Mouse (Mus musculus) retina, postnatal 7 days (tissue): ENCODE results near the gene Xrcc1.

Experiments
- DNase-seq: peaks from one replicate; pipeline ENCODE4 v3.0.0-alpha.2; 2012; ENCODE audit warnings: low read depth, low spot score

The Xrcc1 gene

GRCm38 (mm10) chr7:24528861-24529260, 17.2 kb upstream of the Xrcc1 start:
- no peak for DNase-seq

DNA sequence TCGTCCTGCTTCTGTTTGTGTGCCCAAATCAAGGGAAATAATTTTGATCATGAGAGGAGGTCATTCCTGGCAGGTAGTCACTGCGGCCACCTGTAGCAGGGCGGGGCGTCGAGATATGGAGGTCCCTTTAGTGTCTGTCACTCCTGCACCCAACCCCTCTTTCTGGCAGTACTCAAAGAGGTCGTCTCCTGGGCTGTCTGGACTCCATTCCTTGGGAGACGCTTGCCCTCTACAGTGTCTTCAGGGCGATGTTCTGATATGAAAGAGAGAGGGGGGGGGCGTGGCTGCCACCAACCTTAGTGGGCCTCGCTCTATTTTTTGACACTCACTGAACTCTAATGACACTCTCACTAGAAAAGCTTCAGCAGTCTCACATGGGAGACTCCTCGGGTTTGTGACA, 16.5 kb upstream of the Xrcc1 start:
- no peak for DNase-seq

GRCm38 (mm10) chr7:24530062-24530931, 15.8 kb upstream of the Xrcc1 start, which contains the start of gene Irgq:
Irgq (plus strand) TSS chr7:24530689.
- DNase-seq = peak; percentile 100

- DNase-seq = no peak
These were observed 14.7 kb upstream of the Xrcc1 start for GRCm38 (mm10) chr7:24531211-24531971.

DNA sequence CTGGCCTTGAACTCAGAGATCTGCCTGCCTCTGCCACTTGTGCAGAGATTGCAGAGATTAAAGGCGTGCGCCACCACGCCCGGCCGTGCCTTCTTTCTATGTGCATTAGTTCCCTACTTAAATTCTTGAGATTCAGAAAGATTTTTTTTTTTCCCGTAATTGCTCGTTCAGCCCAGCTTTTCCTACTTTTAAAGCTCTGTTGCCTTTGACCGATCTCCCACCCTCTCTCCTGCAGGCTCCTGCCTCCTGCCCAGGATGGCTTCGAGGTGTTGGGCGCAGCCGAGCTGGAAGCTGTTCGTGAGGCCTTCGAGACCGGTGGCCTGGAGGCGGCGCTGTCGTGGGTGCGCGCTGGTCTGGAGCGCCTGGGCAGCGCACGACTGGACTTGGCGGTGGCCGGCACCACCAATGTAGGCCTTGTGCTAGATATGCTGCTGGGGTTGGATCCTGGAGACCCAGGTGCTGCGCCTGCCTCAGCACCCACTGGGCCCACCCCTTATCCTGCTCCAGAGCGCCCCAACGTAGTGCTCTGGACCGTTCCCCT, 13.0 kb upstream of the Xrcc1 start:
- DNase-seq = no peak

DNA sequence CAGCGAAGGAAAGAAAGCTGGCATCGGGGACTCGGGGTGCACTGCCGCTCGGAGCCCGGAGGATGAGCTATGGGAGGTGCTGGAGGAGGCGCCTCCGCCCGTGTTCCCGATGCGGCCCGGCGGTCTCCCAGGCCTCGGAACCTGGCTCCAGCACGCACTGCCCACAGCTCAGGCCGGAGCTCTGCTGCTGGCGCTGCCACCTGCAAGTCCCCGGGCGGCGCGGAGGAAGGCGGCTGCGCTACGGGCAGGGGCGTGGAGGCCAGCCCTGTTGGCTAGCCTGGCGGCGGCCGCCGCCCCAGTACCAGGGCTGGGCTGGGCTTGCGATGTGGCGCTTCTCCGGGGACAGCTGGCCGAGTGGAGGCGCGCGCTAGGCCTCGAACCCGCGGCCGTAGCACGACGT, 12.3 kb upstream of the Xrcc1 start:
- DNase-seq = no peak

DNA sequence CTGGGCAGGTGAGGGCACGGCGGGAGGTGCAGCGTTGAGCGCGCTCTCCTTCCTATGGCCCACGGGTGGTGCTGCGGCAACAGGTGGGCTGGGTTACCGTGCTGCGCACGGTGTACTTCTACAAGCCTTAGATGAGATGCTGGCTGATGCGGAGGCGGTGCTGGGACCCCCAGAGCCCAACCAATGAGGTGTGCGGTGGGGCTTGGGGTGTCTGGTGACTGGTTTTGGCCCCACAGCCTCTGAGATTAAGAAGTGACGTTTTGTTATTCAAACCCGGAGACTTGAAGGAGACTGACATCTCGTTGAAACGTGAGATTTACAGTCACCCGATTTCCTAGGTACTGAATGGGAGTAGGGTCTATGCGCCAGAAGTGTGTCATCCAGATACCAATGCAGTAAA, 11.8 kb upstream of the Xrcc1 start:
- no peak for DNase-seq

GRCm38 (mm10) chr7:24537081-24537480, 9.0 kb upstream of the Xrcc1 start:
- DNase-seq = no peak

DNA sequence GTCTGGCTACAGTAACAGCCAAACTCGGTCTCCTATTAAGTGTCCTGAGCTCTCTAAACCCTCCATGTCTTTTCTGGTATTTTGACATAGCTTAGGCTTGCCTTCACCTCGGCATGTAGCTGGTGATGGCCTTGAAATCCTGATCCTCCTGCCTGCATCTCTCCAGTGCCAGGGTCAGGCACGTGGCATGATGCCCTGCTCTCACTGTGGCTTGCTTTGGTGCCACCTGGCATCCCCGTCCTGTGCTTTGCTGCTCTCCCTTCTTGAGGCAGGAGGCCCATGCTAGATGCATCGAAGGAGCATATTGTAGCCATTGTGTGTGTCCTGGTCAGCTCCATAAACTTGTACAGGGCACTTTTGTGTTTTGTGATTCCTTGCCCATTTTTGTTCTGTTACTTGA, 8.5 kb upstream of the Xrcc1 start:
- no peak for DNase-seq

GRCm38 (mm10) chr7:24538154-24538553, 7.9 kb upstream of the Xrcc1 start:
- no peak for DNase-seq

- no peak for DNase-seq
These were observed 7.4 kb upstream of the Xrcc1 start for GRCm38 (mm10) chr7:24538701-24539100.

DNA sequence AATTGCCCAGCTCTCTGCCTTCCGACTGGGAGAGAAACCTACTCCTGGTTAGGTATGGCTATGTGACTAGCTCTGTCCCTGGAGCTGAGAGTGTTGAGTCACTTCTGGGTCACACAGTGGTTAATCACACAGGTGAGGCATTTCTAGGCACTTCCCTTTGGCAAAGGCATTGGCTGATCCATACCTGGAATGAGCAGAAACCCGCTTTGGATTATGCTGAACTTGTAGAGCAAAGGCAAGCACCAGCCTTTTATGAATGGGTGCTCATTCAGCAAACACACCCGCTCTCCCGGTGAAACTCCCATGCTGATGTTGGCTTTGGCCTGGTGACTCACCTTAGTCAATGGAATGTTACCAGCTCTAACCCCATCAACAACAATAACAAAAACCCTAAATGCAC, 6.4 kb upstream of the Xrcc1 start:
- no peak for DNase-seq

- DNase-seq = no peak
These were observed 1.6 kb upstream of the Xrcc1 start for GRCm38 (mm10) chr7:24544506-24544905.

DNA sequence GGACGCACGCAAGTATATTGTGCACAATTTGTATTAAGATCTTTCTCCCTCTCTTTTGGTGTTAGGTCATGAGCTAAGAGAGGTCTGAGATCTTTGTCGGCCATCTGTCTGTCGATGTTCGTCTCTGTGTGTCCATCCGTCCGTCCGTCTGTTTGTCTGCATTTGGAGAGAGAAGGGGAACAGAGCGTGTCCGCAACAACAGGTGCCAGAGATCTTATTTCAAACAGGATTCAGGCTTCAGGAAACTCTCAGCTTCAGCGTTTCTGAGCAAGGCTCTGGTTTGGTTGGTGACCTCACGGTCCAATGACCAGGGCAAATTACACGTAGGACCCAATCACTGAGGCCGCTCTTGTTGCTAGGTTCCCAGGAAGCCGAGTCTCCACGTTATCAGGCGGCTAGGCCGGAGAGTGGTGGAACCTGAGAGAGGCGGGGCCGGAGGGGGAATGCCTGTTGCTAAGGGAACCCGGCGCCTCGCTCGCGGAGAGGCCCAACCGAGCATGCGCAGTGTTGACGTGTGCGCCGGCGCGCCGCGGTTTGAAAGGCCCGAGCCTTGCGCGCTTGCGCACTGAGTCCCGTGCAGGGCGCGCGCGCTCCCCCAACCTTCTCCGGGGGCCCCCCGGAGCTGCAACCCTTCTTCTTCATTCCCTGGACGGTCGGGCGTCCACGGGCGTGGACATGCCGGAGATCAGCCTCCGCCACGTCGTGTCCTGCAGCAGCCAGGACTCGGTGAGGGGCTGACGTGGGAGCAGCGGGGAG, 723 bp downstream of the Xrcc1 start:
- peak; percentile 99 for DNase-seq

- DNase-seq = no peak
These were observed 1.5 kb downstream of the Xrcc1 start for GRCm38 (mm10) chr7:24547534-24548036.

DNA sequence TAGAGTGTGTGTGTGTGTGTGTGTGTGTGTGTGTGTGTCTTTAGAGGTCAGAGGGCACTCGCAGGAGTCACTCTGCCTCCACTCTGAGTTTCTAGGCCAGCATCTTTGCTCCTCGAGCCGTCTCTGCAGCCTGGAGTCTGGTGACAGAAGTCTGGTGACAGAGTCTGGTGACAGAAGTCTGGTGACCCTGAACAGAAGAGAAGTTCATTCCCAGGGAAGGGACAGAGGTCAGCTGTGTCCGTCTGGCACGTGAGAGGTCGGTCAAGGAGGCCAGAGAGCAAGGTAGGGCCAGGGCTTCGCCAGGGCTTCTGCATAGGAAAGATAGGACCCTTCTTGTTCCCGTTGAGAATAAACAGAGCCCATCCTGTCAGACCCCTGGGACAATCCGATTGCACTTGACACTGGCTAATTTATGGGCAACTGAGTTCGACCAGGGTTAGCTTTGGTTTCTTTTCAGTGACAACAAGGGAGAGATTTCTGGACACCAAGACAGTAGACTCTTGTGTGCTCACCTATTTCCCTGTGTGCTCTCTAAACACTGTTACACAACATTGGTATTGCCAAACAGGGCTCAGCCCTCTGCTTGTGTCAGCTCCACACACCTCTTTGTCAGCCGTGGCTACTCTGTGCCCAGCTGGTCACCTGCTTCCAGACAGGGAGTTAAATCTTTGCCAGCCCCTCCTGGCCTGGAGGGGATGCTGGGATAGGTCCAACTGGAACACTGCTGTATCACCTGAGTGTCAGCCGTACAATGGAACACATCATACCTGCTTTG, 6.1 kb downstream of the Xrcc1 start:
- no peak for DNase-seq

- DNase-seq = no peak
These were observed 9.7 kb downstream of the Xrcc1 start for GRCm38 (mm10) chr7:24555786-24556185.

GRCm38 (mm10) chr7:24561450-24561849, 15.4 kb downstream of the Xrcc1 start:
- DNase-seq = no peak

GRCm38 (mm10) chr7:24563191-24563836, 17.2 kb downstream of the Xrcc1 start:
- DNase-seq = no peak

GRCm38 (mm10) chr7:24563837-24564206, 17.7 kb downstream of the Xrcc1 start:
- no peak for DNase-seq
